Mouse (Mus musculus) heart, postnatal 0 days (tissue): Measurements from ENCODE around the gene Fam102a. TPM values are rescaled to one million over a fixed set of nuclear protein-coding genes. Genes with fewer than 3 reads are reported as not detected.

Experiments used
- ATAC-seq: fragments of 200-750 bp; cut with Nextera tagmentation; 2 replicates; pipeline ENCODE4 v1.8.0; 2017; ENCODE audit warnings: low read depth, moderate number of reproducible peaks, moderate library complexity; ENCODE audit not compliant: insufficient read depth
- DNase-seq: peaks from one replicate; pipeline ENCODE4 v3.0.0-alpha.2; 2016; ENCODE audit warnings: low spot score
- H3K27ac ChIP-seq: fragments of 300-500 bp; sonication (generic); 2 replicates; pipeline ENCODE4 v1.5.1; 2014; ENCODE audit warnings: low read depth, mild to moderate bottlenecking
- H3K27me3 ChIP-seq: fragments of 300-500 bp; sonication (generic); 2 replicates; pipeline ENCODE4 v1.6.1; 2014; ENCODE audit warnings: low read length, mixed read lengths; ENCODE audit not compliant: control insufficient read depth, insufficient read depth
- H3K36me3 ChIP-seq: fragments of 300-500 bp; sonication (generic); replicated peaks from 2 replicates; pipeline ENCODE4 v1.6.1; 2014; ENCODE audit warnings: low read length, mixed read lengths; ENCODE audit not compliant: control insufficient read depth, insufficient read depth
- H3K4me1 ChIP-seq: fragments of 300-500 bp; sonication (generic); 2 replicates; pipeline ENCODE4 v1.6.1; 2014; ENCODE audit warnings: antibody characterized with exemption; ENCODE audit not compliant: control insufficient read depth, insufficient read depth
- H3K4me2 ChIP-seq: fragments of 300-500 bp; sonication (generic); 2 replicates; pipeline ENCODE4 v1.6.1; 2014; ENCODE audit warnings: low read depth, mild to moderate bottlenecking, low read length, moderate library complexity
- H3K4me3 ChIP-seq: fragments of 300-500 bp; sonication (generic); 2 replicates; pipeline ENCODE4 v1.5.1; 2014; ENCODE audit warnings: low read depth, low read length
- H3K9ac ChIP-seq: fragments of 300-500 bp; sonication (generic); replicated peaks from 2 replicates; pipeline ENCODE4 v1.6.1; 2014; ENCODE audit warnings: low read depth, low read length, mixed read lengths
- H3K9me3 ChIP-seq: fragments of 300-500 bp; sonication (generic); replicated peaks from 2 replicates; pipeline ENCODE4 v1.6.1; 2016; ENCODE audit warnings: low read length; ENCODE audit not compliant: control insufficient read depth
- CTCF ChIP-seq: IDR thresholded peaks from 2 replicates; pipeline ENCODE4 v1.5.1; 2016; ENCODE audit warnings: antibody characterized with exemption, control low read depth, low read depth
- EP300 ChIP-seq: IDR thresholded peaks from 2 replicates; pipeline ENCODE4 v1.6.1; 2016; ENCODE audit warnings: antibody characterized with exemption, low read depth
- WGBS: fragments of 180-500 bp; shearing (Covaris S2); extraction: QIAGEN DNeasy Blood & Tissue Kit; methylation state at CpG from one replicate; pipeline ENCODE4 v1.1.7; 2014; 5-methylcytosine and 5-hydroxymethylcytosine counted together
- polyA plus RNA-seq: library from polyadenylated mRNA; unstranded; fragments of >200 nt; fragmentation: Nextera tagmentation; extraction: Ambion mirVana; gene quantifications from 2 replicates; pipeline ENCODE4 v1.2.1, GENCODE M21; 2015
- total RNA-seq: library from RNA; depleted of rRNA; stranded (reverse); fragments of >200 nt; gene quantifications from 2 replicates; pipeline ENCODE4 v1.2.3, GENCODE M21; 2014; ENCODE audit warnings: low replicate concordance

Fam102a gene
- total and polyA plus RNA-seq, 2 experiments from 2014 or later = 2.8 to 12.3 TPM

- Histone ChIP-seq H3K4me3 (peak overlapping the region; percentile 84), H3K9me3 (no peaks in the 10 kb centered on the region), H3K27ac (peak overlapping the region; percentile 91), H3K4me2 (peak overlapping the region; percentile 93), H3K27me3 (no peaks in the 10 kb centered on the region), H3K9ac (peak overlapping the region; percentile 90), H3K36me3 (no peaks in the 10 kb centered on the region), H3K4me1 (peaks cover 35% of the 10 kb centered on the region; the same call in 1 of the 2 replicates)
- 5% methylated on average over 14 of the region's 14 CpGs for WGBS
- ATAC-seq = no peak
- DNase-seq = no peak
- TF ChIP-seq CTCF (no peak), EP300 (no peak)
Observed at GRCm38 (mm10) chr2:32536086-32536633, 1.0 kb downstream of the Fam102a start.

- Histone ChIP-seq H3K36me3 (no peaks in the 10 kb centered on the region), H3K9me3 (no peaks in the 10 kb centered on the region), H3K4me3 (peak overlapping the region; percentile 84), H3K4me1 (peaks cover 35% of the 10 kb centered on the region; the same call in 1 of the 2 replicates), H3K27me3 (no peaks in the 10 kb centered on the region), H3K27ac (peak overlapping the region; percentile 91), H3K9ac (peak overlapping the region; percentile 90), H3K4me2 (peak overlapping the region; percentile 93)
- no peak for TF ChIP-seq EP300
- TF ChIP-seq CTCF = peak; percentile 33; the same call in 1 of the 2 replicates
- DNase-seq (peak; percentile 57), ATAC-seq (no peak)
- WGBS = 4% methylated on average over 11 of the region's 11 CpGs
Observed at GRCm38 (mm10) chr2:32536634-32537359, 1.7 kb downstream of the Fam102a start.

DNA sequence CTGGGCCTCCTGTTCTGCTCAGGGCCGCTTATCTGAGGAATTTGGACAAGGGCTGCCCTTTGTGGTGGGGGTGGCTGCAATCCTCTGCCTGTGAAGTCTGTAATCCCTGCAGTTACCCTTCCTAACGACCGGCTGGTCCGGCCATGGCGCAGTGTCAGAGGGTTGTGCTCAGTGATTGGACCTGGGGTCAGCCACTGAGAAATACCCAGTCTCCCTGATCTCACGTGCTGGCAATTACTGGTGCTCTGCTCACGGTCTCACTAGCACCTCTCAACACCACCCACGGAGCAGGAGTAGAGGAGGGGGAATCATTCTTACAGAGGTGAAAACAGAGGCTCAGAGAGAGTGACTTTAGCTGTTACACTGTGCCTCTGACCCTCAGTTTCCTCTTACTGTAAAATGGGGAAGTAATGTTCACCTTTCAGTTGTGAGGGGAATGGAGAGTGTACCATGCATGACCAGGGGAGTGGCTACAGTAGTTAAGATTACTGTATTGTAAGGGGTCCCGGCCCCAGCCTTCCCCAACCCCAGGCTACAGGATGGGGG is 2.3 kb downstream of the Fam102a start:
- H3K9me3 ChIP-seq = no peaks in the 10 kb centered on the region
- TF ChIP-seq CTCF (no peak), EP300 (no peak)
- ATAC-seq = peak; percentile 22
- H3K4me3 ChIP-seq = peak overlapping the region; percentile 84
- WGBS = 4% methylated on average over 9 of the region's 9 CpGs
- peak overlapping the region; percentile 93 for H3K4me2 ChIP-seq
- DNase-seq = peak; percentile 59
- peak overlapping the region; percentile 91 for H3K27ac ChIP-seq
- peak overlapping the region; percentile 90 for H3K9ac ChIP-seq
- H3K4me1 ChIP-seq = peaks cover 39% of the 10 kb centered on the region
- H3K27me3 ChIP-seq = no peaks in the 10 kb centered on the region
- H3K36me3 ChIP-seq = no peaks in the 10 kb centered on the region

- 61% methylated on average over 5 of the region's 5 CpGs for WGBS
- peak overlapping the region; percentile 91 for H3K27ac ChIP-seq
- H3K4me2 ChIP-seq = peak overlapping the region; percentile 93
- H3K9me3 ChIP-seq = no peaks in the 10 kb centered on the region
- H3K4me1 ChIP-seq = peaks cover 44% of the 10 kb centered on the region
- H3K36me3 ChIP-seq = no peaks in the 10 kb centered on the region
- peak overlapping the region; percentile 90; the same call in 1 of the 2 replicates for H3K9ac ChIP-seq
- DNase-seq (no peak), ATAC-seq (no peak)
- TF ChIP-seq EP300 = no peak
- no peak for TF ChIP-seq CTCF
- H3K4me3 ChIP-seq = peak overlapping the region; percentile 84
- no peaks in the 10 kb centered on the region for H3K27me3 ChIP-seq
Observed at GRCm38 (mm10) chr2:32537941-32538340, 2.8 kb downstream of the Fam102a start.

- Histone ChIP-seq H3K4me1 (peaks cover 47% of the 10 kb centered on the region), H3K27me3 (no peaks in the 10 kb centered on the region), H3K4me2 (peak overlapping the region; percentile 93; the same call in 1 of the 2 replicates), H3K27ac (no peak overlapping the region), H3K9me3 (no peaks in the 10 kb centered on the region), H3K36me3 (no peaks in the 10 kb centered on the region), H3K9ac (no peak overlapping the region; the same call in 1 of the 2 replicates), H3K4me3 (peak overlapping the region; percentile 84)
- WGBS = 66% methylated on average over 4 of the region's 4 CpGs
- no peak for ATAC-seq
- no peak for DNase-seq
- TF ChIP-seq CTCF (no peak), EP300 (no peak)
Observed at GRCm38 (mm10) chr2:32538461-32538860, 3.3 kb downstream of the Fam102a start.
